Mouse (Mus musculus): ENCODE data around the gene Ing2. TPM values are rescaled to one million over a fixed set of nuclear protein-coding genes. Genes with fewer than 3 reads are reported as not detected.
A peak's percentile ranks its signal among the peaks of the same experiment; 100 is the strongest.

Gene Ing2
- total RNA-seq, 2 experiments from 2014 or later: 32.3 to 36.0 TPM

DNA sequence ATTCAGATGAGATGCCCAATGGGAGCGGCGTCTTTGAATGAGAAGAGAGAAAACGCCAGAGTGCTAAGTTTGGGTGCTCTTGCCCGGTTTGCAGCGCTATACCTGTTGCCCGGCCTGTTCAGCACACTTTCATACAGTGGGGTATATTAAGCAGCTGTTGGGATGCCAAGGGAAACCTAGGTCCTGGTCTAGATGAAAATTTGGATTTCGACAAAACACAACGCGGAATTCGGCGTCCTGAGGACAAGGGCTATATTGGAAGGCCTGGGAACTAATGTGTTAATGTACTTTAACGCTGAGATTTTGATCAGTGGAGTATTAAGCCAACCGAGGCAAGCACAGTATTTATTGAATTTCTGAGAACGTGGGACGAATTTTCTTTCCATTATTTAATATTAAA lies 868 bp upstream of the Ing2 start:
- no peak for DNase-seq (ENCODE audit: low spot score in 2 of 2)

DNA sequence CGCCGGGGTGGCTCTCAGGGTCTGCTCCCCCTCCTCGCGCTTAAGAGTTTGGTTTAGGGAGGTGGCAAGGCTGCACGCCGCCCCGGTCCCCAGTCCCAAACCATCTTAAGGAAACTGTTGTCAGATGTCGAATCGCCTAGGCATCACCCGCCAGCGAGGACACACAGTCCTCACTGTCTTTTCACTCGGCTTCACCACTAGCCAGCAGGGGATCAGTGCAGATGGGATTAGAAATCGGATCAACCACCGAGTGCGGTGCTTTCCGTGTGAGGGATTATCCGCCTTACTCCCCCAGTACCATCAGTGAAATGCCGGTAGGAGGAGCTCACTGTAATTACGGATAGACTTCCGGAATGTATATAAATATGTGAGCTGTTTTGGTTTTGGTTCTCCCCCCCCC lies 430 bp upstream of the Ing2 start:
- no peak for DNase-seq (ENCODE audit: low spot score in 2 of 2)

DNA sequence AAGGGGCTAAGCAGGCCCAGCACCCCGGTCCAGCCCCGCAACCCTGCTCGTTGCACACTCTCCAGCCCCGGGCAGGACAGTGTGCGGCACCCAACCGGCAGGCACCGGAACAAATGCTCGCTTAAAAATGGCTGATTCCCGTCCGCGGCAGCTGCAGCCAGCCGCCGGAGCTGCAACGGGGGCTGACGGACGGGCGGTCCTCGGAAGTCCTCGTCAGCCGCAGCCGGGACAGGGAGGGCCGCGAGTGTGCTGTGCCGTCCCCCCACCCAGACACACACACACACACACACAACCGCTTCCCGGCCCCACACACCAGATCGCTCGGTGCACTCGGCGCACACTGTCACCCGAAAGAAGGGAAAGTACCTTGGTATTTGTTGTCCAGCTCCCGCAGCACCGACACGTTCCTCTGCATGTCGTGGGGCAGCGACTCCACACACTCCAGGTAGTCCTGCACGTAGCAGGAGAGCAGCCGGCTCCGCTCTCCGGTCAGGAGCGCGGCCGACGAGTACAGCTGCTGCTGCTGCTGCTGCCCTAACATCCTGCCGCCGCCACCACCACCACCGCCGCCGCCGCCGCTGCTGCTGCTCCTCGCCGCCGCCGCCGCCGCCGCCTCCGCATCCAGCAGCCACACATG lies 1.1 kb downstream of the Ing2 start:
- peak; percentile 26 to 52 for DNase-seq (ENCODE audit: low spot score in 2 of 2)

DNA sequence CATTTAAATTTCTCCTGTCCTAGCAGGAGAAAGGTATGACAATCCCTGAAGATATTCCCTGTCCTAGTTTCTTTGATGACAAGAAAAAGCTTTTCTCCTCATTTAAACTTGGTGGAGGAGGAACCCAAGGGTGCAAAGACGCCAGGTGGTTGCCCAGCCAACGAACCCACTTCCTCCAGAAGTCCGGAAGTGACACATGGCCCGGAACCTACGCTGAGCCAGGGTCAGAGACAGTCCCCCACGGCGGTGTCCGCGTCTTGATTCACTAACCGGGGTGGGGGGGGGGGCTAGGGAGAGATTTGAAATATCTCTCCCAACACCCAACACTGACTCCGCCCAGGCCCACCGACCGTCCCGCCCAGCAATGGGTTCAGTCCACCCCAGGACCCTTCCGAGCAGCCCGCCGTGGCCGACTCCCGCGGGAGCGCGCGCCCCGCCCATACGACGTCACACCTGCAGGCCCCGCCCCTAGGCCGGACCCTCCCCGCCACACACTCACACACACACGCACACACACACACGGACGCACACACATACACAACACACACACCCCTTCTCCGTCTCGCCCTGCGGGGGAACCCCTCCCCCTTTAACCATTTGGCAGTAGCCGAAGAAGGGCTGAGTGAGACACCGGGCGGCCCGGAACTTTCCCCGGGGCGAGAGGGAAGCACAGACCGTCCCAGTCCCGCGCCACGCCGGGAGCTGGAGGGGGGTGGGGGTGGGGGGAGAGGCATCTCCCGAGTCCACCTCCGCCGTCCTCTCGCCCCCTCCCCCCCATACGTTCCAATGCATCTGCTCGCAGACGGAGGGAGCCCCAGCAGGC lies 1.8 kb downstream of the Ing2 start:
- peak; percentile 91 to 93 for DNase-seq (ENCODE audit: low spot score in 2 of 2)

DNA sequence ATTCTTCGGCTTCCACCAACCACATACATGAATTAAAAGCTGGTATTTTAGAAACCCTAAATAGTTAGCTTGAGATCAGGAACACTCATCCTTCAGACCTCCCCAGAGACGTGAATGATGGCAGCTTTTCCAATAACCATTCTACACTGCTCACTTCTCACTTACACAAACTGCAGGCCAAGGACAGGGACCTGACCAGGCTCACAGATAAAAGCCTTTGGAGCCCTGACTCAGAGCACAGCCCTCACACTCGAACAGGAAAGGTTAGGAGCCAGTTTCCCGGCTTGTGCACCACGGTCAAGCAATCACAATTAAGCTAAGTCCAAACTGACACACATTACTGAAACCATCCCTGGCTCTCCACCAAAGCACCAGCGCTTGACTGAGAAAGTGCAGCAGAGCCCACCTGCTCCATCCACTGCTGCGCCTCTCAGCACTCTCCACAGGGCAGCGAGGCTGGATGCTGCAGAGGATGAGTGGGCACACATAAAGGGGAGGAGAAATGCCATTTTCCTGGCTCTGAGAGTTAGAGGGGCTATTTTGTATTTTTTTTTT lies 11.0 kb downstream of the Ing2 start:
- DNase-seq (ENCODE audit: low spot score in 2 of 2): no peak

DNA sequence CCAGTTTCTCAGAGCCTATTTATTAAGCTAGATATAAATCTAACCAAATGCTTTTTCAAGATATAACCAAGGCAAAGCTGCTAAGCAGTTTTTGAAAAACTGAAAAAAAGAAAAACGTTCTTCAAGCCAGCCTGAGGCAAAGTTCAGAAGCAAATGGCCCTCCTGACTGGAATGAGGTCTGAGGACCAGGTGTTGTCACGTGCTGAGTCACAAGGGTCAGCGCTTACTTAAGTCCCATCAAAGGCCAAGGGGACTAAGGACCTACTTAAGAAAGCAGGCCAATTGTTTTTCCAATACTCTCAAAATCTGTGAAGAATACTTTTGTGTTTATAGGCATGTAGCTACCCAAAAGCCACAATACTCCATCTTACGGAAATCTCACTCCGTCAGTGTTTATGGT lies 12.2 kb downstream of the Ing2 start:
- DNase-seq (ENCODE audit: low spot score in 2 of 2): no peak

DNA sequence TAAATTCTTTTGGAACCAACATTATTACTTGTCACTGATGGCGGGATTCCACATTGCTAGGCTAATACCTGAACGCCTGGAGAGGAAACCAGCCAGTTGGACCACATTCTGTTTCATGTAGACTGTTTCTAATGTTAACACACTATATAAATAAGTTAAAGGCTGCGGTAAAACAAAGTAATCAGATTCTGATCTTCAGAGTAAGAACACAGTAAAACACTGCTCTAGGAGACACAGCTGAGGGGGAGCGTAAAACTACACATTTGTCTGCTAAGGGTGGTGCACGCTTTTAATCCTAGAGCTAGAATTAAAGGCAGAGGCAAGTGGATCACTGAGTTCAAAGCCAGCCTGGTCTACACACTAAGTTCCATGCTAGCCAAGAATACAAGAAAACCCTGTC lies 12.6 kb downstream of the Ing2 start:
- no peak for DNase-seq (ENCODE audit: low spot score in 2 of 2)

DNA sequence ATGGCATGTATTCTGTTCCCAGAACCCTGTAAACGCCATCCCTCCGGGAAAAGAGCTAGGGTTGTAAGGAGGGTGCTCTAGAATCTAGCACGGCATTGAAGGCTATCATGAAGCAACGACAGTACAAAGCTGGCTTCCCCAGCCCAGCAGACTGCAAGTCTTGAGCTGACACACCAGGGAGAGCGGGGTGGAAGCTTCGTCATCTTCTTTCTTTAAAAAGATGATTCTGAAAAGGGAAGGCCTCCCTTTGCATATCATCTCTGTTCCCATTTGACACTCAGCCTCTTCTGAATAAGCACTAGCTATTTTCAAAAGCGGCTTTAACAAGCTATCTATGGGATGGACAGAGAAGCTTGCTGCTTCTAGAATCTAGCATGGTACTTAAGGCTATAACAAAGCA lies 15.0 kb downstream of the Ing2 start:
- no peak for DNase-seq (ENCODE audit: low spot score in 2 of 2)

DNA sequence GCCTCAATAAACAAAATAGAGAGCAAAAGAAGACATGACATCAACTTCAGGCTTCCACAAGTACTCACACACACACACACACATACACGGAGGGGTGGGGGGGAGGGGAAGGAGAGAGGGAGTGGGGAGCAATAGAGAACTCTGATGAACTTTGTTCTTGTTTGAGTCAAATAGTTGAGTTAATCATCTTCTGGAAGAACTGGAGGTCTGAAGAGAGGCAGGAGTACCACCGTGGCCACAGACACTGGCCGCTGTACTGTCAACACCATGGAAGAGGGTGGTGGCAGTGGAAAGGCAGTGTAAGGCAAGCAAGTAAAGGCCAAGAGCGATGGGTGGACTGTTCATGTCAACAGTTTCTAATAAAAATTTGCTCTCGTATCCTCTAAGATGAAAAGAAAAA lies 15.9 kb downstream of the Ing2 start:
- DNase-seq (ENCODE audit: low spot score in 2 of 2): no peak

DNA sequence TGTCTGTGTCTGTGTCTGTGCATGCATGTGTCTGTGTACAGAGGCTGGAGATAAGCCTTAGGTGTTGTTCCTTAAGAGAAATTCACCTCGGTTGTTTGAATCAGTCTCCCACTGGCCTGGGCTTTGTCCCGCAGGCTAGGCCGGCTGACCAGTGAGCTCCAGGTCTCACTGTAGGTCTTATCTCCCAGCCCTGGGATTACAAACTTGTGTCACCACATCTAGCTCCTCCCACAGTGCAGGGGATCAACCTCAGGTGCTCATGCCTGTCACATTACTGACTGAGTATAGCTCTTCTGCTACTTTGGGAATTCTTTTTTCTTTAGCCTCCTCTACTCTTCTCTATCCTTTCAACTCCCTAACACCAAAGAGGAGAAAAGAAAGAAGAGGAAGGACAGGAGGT lies 20.9 kb downstream of the Ing2 start:
- DNase-seq (ENCODE audit: low spot score in 2 of 2): no peak

DNA sequence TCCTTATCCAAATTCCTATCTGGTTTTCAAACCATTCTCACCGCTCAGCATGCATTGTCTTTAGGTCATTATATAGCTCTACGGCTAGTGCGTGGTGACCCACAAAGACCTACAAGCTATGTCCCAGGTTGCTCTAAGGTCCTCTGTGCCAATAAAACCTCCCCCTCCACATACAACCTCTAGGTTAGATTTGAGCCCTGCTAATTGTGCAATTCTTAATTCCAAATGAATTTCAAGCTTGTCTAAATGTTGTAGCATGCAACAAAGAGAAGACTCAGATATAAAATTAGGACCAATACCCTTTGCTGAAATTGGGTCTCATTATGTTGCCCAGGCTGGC lies 22.6 kb downstream of the Ing2 start:
- no peak for DNase-seq (ENCODE audit: low spot score in 2 of 2)

DNA sequence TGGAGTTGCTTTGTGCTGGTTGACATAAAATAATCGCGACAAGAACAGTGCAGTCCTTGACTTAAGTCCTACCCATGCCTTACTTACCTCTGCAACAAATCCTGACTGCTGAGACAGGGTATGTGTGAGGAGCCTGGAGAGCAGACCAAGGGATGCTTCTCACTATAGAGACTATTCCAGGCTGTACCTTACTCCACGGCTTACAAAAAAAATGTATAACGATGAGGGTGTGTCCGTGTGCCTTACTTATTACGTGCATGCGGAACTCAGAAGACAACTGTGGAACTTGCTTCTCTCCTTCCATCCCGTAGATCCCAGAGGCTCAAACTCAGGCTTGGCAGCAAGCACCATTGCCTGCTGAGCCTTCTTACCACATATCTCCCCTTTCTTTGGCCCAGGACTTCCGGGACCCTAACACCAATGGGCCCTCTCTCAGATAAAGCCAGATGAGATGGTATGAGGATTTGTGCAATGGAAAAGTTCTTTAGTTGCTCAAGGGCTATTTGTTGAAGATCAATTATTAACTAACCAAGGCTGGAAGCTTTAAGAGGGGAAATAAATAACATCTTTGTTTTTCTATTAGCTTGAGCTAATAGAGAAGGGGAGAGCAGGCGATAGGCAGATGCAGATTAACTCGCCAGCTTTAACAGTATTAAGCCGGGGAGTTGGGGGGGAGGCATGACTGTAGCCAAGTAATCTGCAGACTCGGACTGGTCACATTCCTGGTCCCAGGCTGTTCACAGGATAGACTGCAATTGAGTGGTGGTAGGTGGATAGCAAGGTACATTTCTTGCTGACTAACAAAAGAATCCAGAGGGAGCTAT lies 23.2 kb downstream of the Ing2 start:
- no peak for DNase-seq (ENCODE audit: low spot score in 2 of 2)

DNA sequence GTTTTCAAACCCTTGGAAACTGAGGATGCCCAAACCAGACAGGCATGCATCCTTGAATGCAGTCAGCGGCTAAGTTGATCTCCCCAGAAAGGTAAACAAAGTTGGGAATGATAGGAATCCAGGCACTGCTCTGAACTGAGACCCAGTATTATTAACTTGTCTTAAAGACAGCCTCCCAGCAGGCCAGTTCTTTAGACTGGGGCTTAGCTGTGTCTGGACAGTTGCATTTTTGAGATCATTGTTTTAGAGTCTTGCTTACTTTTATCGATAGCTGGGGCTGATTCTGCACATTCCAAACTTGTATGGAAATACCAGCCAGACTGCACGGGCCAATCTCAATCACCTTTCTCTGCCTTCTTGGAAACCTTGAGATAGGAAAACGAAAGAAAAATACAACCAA lies 24.5 kb downstream of the Ing2 start:
- DNase-seq (ENCODE audit: low spot score in 2 of 2): no peak

DNA sequence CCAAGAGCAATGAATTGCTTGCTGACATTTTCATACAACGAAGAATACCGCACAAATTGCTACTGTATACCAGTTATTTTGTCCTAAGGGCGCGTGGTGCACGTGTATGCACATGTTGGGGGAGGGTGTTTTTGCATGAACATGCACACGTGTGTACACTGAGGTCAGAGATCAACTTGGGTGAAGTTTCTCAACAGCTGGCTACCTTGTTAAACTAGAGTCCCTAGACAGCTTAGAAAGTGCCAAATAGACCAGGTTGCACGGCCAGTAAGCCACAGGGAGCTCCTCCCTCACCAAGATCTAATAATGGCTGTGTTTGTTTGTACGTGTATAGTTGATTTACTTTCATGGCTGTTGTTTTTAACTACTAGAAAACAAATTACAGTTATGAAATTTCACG lies 25.8 kb downstream of the Ing2 start:
- no peak for DNase-seq (ENCODE audit: low spot score in 2 of 2)

DNA sequence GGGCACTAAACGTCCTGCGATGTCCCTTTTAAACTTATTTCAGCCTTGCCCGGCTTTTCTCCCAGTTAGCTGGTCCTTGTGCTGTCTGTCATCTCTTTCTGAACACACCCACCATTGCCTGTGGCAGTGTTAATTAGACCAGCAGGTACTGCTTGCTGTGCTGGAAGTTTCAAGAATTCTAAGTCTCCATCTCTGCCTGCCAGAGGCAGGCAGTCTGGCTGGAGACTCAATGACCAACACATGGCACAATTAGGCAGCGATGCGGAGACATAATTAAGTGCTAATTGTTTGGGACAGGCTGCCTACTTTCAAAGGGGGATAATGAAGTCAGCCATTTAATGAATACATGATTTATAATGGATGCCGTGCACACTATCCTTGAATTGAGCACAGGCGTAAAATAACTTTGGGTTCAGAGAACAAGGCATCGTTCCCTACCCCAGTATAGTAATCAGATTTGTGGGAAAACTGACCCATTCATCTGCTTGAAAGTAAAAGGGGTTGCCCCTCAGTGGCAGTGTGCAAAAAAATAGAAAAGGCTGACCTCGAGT lies 32.8 kb downstream of the Ing2 start:
- DNase-seq (ENCODE audit: low spot score in 2 of 2): no peak

DNA sequence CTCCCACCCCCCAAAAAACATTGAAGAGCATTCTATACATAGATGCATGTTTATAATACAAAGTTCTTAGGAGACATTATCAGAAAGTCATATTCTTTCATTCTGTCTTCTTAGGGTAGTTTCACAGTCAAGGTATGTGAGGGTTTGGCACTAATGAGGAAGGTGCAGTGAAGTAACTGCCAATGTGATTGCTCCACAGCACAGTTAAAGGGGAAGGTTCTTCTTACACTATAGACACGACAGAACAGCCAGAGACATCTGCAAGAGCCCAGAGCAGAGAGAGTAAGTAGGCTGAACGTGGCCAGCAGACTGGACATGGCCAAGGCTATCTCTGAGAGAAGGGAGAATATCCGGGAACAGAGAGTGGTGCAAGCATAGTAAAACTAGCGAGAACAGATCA lies 38.2 kb downstream of the Ing2 start:
- no peak for DNase-seq (ENCODE audit: low spot score in 2 of 2)

DNA sequence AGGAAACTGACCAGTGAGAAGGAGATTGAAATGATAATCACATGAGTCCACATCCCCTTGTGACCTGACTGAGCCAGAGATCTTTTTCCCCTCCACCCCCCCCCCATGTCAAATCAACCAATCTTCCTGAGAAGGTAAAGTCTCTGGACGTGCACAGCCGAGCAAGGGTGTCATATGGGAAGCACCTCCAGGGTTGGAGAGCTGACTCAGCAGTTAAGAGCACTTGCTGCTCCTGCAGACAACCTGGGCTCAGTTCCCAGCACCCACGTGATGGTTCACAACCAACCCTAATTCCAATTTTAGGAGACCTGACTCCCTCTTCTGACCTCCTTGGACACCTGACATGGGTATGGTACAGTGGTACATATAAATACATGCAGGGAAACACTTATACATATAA lies 39.3 kb downstream of the Ing2 start:
- DNase-seq (ENCODE audit: low spot score in 2 of 2): no peak

DNA sequence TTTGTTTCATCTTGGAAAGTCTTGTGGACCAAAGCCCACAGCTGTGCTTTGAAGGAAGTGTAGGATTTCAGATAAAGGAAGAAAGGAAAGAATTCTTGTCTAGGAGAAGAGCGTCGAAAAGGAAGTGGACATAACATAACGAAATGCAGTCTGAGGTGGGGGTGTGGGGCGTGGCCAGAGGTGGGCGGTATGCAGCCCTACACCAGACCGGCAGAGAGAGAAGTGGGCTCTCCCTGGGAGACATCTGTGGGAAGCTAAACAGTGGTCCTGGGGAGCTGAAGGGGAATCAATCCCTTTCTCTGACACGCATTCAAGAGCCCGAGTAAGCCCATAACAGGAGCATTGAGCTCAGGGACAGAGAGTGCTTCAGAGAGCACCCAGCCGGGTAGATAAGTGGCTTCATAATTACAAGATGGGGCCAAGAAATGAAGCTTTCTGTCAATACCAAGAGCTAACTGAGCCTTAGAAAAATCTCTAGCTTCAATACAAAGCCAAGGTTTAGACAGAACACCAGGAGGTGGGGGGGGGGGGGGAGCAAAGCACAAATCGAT lies 40.5 kb downstream of the Ing2 start:
- no peak for DNase-seq (ENCODE audit: low spot score in 2 of 2)

DNA sequence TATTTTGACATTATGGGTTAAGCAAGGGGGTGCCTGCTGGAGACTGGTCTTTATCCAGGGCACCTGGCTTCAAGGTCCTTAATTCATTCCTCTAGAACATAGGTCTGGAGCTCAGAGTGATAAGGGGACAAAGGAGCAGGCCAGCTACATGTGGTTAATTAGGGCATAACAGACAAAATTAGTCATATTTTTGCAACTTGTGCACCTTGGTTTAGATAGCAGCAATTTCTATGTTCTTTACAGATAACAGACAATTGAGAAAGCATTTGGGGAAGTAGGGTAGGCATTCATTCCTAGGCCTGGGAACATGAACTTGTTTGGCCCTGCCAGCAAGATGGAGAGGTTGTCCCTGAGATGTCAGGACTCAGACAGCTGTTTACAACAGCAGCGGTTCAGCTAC lies 54.2 kb downstream of the Ing2 start:
- no peak for DNase-seq (ENCODE audit: low spot score in 2 of 2)
